Mouse (Mus musculus): ENCODE data around the gene Disp1.

Gene Disp1

DNA sequence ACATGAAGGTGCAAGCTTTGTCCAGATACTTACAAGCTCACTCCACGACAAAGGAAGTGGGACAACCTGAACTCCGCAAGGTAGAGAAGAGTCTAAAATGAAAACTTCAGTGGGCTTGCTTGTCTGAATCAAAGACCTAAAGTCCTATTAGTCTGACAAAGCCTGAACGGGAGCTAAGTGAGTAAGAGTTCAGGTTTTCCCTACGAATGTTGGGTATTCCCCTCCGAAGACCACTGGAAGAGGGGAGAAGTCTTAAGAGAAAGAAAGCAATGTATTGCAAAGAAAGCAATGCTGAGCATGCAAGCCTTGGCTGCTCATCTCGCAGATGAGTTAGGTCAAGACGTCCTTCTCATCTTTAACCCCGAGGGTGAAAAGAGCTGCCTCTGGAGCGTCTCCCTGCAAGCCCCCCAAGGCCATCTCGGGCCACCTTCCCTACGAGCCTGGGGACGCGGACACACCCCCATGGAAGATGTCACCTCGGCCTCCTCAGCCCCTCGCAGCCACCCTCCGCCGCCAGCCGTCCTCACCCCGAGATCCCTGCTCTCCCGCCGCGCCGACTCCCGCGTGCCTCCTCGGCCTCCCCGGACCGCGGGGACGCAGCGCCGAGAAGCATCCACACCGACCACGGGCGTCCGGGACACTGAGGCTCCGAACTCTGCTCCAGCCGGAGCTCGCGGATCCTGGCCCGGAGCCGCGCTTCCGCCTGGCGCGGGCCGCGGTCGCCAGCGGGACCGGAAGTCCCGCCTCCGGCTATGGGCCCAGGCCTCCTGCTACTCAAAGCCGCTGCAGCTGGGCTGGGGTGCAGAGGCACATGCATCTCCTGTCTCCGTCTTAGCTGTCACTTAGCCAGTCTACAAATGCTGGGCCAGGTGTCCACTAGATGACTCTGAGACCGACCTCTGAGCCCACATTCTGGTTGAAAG is at the start of gene Disp1:
Gene Disp1, minus strand, starts transcription at position 727 of the 923 bp plus-strand sequence.
- peak; percentile 69 to 70 for DNase-seq

- no peak for DNase-seq
These were observed 46.3 kb upstream of the Disp1 start for GRCm38 (mm10) chr1:183267666-183268065.

DNA sequence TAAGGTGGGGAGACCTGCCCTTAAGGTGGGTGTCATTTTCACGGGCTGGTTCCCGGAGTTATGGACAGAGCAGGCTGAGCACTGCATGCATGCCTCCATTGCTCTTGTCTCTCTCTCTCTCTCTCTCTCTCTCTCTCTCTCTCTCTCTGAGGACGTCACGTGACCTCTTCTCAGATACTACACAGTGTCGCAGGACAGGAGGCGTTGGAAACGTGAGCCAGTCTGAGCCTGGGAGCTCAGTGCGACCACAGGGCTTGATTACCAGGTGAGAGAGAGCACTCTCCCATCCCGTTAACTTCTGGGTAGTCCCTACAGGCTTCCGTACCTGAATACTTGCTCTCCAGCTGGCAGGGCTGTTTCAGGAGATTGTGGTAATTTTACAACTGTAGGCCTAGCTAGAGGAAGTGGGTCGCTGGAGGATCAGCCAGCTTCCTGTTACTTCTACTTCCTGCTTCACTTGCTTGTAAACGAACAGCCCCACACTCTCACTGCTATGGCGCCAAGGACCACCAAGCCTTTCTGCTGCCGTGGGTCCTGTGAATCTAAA is 44.7 kb upstream of the Disp1 start:
- DNase-seq = peak; percentile 41 to 59

DNA sequence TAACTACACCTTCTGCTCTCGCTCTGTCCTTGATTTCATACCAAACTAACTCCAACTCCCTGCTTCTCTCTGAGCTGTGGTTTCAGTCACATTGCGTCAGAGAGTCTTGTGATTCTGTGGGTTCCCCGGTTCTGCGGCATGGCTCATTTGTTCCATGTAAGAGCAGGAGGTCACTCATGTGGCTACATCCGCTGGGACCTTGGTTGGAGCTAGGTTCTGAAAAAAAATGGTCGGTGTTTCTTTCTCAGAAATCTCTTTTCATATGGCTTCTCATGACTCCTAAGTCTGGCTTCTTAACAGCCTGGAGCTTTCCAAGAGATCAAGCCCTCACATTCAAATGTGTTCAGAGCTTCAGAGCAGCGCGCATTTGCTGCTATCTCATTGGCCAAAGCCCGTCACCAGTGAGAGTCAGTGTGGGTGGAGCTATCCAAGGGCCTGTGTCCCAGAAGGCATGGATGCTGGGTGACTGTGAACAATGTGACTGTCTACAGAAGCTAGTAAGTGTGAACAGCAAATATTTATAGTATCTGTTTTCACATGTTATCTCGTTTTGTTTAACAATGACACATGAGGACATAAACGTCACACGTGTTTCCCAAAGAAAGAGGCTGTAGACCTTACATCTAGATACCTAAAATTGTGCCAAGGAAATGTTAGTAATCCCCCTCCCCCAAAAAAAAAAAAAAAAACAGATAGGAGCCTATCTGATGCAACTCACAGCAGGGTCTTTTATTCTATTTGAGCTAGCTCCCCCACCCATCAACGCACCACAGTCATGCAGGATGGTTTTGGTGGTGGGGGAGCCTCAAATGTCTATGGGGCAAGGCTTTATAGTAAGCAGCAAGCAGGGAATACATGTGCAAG is 43.1 kb upstream of the Disp1 start:
- DNase-seq = no peak

- DNase-seq = no peak
These were observed 31.3 kb upstream of the Disp1 start for GRCm38 (mm10) chr1:183252574-183252973.

DNA sequence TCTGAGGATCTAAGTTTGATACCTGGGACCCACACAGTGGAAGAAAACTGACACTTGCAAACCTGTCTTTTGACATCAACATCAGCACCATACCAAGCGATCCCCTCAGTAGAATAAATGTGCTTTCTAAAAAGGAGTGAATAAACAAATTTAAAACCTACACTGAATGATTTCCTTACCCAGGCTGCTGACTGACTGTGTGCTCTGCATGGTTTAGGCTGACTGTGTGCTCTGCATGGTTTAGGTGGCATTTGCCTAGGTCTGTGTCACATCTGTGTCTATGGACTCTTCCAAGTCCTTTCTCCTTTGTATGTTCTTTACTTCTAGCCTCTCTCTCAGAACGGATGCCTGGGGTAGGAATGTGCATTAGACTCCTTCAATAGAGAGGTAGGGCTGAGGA is 30.5 kb upstream of the Disp1 start:
- DNase-seq = no peak

GRCm38 (mm10) chr1:183250612-183251011 is 29.3 kb upstream of the Disp1 start:
- no peak for DNase-seq

GRCm38 (mm10) chr1:183248144-183248543 is 26.8 kb upstream of the Disp1 start:
- DNase-seq = no peak

- DNase-seq = no peak
These were observed 22.0 kb upstream of the Disp1 start for GRCm38 (mm10) chr1:183243293-183243692.

DNA sequence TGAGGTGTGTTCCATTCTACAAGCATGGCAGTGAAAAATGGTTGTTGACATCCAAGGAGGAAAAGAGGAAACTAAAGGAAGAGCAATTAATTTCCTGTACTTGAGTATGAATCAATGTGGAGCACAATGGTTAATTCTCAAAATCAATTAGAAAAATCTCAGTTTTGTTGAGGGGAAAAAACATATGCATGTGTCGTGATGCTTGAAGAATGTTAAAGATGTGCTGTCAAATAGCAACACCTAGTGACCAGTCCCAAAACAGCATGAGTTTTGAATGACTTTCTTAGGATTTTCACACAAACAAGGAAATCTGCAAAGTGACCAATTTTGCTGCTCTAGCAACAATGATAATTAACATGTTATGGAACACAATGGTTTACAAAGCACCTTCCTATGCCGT is 16.6 kb upstream of the Disp1 start:
- DNase-seq = no peak

GRCm38 (mm10) chr1:183236460-183236859 is 15.1 kb upstream of the Disp1 start:
- no peak for DNase-seq

GRCm38 (mm10) chr1:183233679-183234174 is 12.4 kb upstream of the Disp1 start:
- DNase-seq = no peak

DNA sequence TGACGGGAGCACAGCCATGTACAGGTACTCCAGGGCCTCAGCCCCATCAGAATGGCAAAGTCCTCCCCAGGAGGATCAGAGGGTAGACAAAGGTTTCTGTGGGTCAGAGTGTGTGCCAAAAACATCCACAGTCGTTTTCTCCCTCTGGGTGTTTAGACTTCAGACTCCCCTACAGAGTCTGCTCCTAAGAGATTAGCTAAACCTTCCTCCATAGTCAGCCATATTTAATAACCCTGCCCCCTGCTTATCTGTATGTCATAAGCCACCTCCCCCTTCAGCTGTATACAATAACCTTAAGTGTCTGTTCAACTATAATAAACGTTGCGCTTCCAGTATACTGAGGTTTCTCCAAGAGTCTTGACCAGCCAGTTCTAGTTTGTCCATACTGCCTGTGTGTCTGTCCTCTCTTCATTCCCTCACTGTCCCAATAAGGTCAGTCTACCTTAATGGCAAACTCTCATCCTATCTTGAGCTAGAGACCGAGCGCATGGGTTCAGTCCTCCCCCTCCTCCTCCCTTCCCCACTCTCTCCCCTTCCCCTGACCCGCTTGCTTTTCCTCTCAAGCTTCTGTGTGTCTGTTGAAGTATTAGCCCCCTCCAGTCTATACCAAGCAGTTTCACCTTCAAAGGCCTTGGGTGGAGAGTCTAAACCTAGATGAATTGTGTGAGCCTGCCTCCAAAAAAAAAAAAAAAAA is 11.8 kb upstream of the Disp1 start:
- DNase-seq = no peak

DNA sequence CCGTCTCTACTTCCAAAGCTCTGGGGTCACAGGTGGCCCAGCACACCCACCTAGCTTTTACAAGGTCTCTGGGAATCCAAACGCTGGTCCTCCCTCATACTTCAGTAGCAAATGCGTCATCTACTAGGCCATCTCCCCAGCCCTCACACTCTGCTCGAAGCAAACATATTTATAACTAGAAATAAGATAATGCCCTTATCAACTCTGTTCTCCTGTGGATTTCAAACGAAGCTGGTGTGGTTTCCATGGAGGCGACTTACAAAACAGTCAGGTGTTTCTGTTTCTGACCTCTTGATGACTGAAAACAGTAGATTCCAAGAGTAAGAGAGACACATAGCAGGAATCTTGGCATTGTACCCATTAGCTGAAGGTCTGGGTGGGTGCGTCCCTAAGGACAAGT is 6.1 kb upstream of the Disp1 start:
- DNase-seq = no peak

- DNase-seq = no peak
These were observed 2.3 kb downstream of the Disp1 start for GRCm38 (mm10) chr1:183219021-183219420.

DNA sequence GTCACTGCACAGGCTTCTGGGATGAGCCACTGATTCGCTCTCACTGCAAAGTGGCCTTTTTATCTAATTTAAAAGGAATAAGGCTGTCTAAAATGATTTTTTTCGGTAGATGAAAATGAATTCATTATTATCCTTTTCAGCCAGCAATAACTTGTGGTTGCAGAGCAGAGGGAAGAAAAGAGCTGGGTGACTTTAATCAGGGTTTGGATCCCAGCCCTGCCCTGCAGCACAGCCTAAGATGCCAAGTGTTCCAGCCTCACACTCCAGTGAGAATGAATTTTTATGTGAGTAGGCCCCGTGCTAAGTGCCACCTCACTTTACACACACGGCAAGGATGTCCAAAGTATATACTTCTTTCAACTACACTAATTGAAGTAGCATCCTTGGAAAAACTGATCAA is 4.6 kb downstream of the Disp1 start:
- no peak for DNase-seq

GRCm38 (mm10) chr1:183215706-183216105 is 5.6 kb downstream of the Disp1 start:
- no peak for DNase-seq

- no peak for DNase-seq
These were observed 7.5 kb downstream of the Disp1 start for GRCm38 (mm10) chr1:183213850-183214249.

- no peak for DNase-seq
These were observed 8.5 kb downstream of the Disp1 start for GRCm38 (mm10) chr1:183212757-183213211.

- DNase-seq = no peak
These were observed 11.2 kb downstream of the Disp1 start for GRCm38 (mm10) chr1:183210115-183210514.

- no peak for DNase-seq
These were observed 13.7 kb downstream of the Disp1 start for GRCm38 (mm10) chr1:183207623-183208022.

DNA sequence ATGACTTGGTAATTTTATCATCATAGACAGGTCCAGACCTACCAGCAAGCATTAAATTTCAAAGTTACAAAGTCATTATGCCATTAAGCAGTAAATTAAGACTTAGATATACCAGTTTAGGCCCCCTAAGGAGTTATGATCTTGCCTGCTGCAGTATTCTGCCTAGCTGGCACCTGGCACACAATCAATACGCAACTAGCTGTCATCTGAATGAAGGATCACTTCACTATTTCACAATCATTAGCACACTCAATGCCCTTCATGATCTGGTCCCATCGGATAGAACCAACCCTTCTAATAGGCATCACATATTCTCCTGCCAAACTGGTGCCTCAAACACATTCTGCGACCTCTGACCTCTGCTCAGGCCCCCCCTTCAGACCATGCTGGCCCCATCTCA is 14.2 kb downstream of the Disp1 start:
- DNase-seq = no peak
